Mouse (Mus musculus): Measurements from ENCODE around the gene Cited4.

DNA sequence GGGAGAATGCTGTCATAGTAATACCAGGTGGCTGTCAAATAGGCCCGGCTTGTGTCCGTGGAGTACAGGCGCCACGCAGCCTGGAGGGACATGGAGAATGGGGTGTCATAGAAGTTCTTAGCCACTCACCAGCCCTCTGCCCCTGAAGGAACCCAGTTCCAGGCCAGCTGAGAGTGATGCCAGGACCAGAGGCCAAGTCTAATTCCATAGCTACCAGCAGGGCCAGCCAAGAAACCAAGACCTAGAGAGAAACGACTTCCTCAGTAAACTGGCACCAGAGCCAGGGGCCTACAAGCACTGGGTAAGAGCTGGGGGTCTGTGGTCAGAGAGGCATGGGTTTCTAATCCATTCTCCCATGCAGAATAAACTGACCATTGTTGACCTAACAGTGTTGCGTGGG, 46.6 kb downstream of the Cited4 start:
- no peak for TF ChIP-seq E2F4 (IDR thresholded peaks at IDR 0.05; ENCODE audit: insufficient read depth)
- no peak for TF ChIP-seq CEBPB (IDR thresholded peaks at IDR 0.05; ENCODE audit: insufficient read depth, poor library complexity, severe bottlenecking)
- no peak for TF ChIP-seq MYOD1 (IDR thresholded peaks at IDR 0.05; ENCODE audit: control insufficient read depth in 1 of 3, insufficient read length in 2 of 3, low read depth in 2 of 3)
- TF ChIP-seq TCF3 (IDR thresholded peaks at IDR 0.05; ENCODE audit: insufficient read length, low read depth) = no peak
- no peak for TF ChIP-seq TCF12 (IDR thresholded peaks at IDR 0.05; ENCODE audit: insufficient read depth, poor library complexity, severe bottlenecking)
- no peak for TF ChIP-seq POLR2A (IDR thresholded peaks at IDR 0.05; ENCODE audit: insufficient read length, low read depth)
- TF ChIP-seq MAX (IDR thresholded peaks at IDR 0.05; ENCODE audit: low read depth) = no peak
- TF ChIP-seq USF1 (IDR thresholded peaks at IDR 0.05; ENCODE audit: low read depth) = no peak
- TF ChIP-seq MYOG (IDR thresholded peaks at IDR 0.05; ENCODE audit: control insufficient read depth in 1 of 3, insufficient read depth in 1 of 3, insufficient read length in 2 of 3, low read depth in 2 of 3) = no peak
- TF ChIP-seq POLR2AphosphoS2 (IDR thresholded peaks at IDR 0.05; ENCODE audit: insufficient read length, low read depth) = no peak
- TF ChIP-seq SRF (IDR thresholded peaks at IDR 0.05; ENCODE audit: control insufficient read depth, insufficient read length, low read depth) = no peak
- no peak for TF ChIP-seq REST (IDR thresholded peaks at IDR 0.05; ENCODE audit: insufficient read depth, insufficient read length)
